Mouse (Mus musculus) C2C12 (cell line): Measurements from ENCODE around the gene Zc3h8.

Source experiments
- CEBPB ChIP-seq: IDR thresholded peaks from one replicate; pipeline ENCODE4 v1.6.1; 2011; ENCODE audit warnings: low read depth, mild to moderate bottlenecking, control low read depth, moderate library complexity
- CTCF ChIP-seq: IDR thresholded peaks from one replicate; pipeline ENCODE4 v1.5.1; 2011; ENCODE audit not compliant: control insufficient read depth, insufficient read depth, insufficient read length
- USF1 ChIP-seq: IDR thresholded peaks from one replicate; pipeline ENCODE4 v1.6.1; 2011; ENCODE audit warnings: low read depth, mild to moderate bottlenecking, control low read depth, moderate library complexity

DNA sequence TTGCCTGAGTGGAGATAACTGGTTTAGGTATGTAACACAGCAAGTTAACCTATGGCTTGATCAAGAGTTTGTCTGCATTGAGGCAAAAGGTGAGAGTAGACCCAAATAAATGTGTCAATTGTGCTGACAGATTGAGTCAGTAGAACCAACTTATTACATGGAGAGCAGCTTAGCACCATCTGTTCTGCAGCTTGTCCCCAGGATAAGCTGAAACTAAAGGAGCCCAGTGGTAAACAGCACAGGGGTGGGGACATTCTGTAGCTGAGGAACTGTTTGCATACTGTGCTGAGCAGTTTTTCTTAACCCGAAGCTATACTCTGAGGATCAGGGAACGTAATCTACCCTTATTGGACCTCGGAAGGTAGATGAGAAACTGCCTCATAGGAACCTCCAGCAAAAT, 40.9 kb upstream of the Zc3h8 start:
- TF ChIP-seq USF1, result no peak
- no peak for TF ChIP-seq CEBPB
- no peak for TF ChIP-seq CTCF
